Mouse (Mus musculus) embryonic facial prominence, embryonic 11.5 days (tissue): Measurements from ENCODE around the gene Cdh26. TPM values are rescaled to one million over a fixed set of nuclear protein-coding genes. Genes with fewer than 3 reads are reported as not detected.

ENCODE experiments used
- ATAC-seq: fragments of 200-750 bp; cut with Nextera tagmentation; replicated peaks from 2 replicates; pipeline ENCODE4 v1.8.0; 2017; ENCODE audit warnings: low read depth; ENCODE audit not compliant: insufficient number of reproducible peaks, low FRiP score, low TSS enrichment
- DNase-seq: peaks from one replicate; pipeline ENCODE4 v3.0.0-alpha.2; 2015; ENCODE audit warnings: low spot score
- H3K27ac ChIP-seq: fragments of 300-500 bp; sonication (generic); replicated peaks from 2 replicates; pipeline ENCODE4 v1.5.1; 2014; ENCODE audit warnings: mild to moderate bottlenecking, low read depth, low read length, control low read depth
- H3K27me3 ChIP-seq: fragments of 300-500 bp; sonication (generic); 2 replicates; pipeline ENCODE4 v1.6.1; 2014; ENCODE audit warnings: mild to moderate bottlenecking, low read length, moderate library complexity, mixed read lengths; ENCODE audit not compliant: control insufficient read depth, insufficient read depth
- H3K36me3 ChIP-seq: fragments of 300-500 bp; sonication (generic); replicated peaks from 2 replicates; pipeline ENCODE4 v1.6.1; 2014; ENCODE audit warnings: low read depth, mild to moderate bottlenecking, low read length, moderate library complexity, mixed read lengths; ENCODE audit not compliant: control insufficient read depth, insufficient read depth
- H3K4me1 ChIP-seq: fragments of 300-500 bp; sonication (generic); 2 replicates; pipeline ENCODE4 v1.6.1; 2014; ENCODE audit warnings: low read length, mixed read lengths; ENCODE audit not compliant: control insufficient read depth, insufficient read depth
- H3K4me2 ChIP-seq: fragments of 300-500 bp; sonication (generic); 2 replicates; pipeline ENCODE4 v1.6.1; 2014; ENCODE audit warnings: low read depth, mild to moderate bottlenecking, control low read depth, low read length, moderate library complexity
- H3K4me3 ChIP-seq: fragments of 300-500 bp; sonication (generic); 2 replicates; pipeline ENCODE4 v1.5.1; 2014; ENCODE audit warnings: low read depth, low read length, control low read depth
- H3K9ac ChIP-seq: fragments of 300-500 bp; sonication (generic); replicated peaks from 2 replicates; pipeline ENCODE4 v1.6.1; 2014; ENCODE audit warnings: mild to moderate bottlenecking, control low read depth, low read length
- H3K9me3 ChIP-seq: fragments of 300-500 bp; sonication (generic); replicated peaks from 2 replicates; pipeline ENCODE4 v1.6.1; 2016; ENCODE audit warnings: mild to moderate bottlenecking, low read length, inconsistent platforms, mixed read lengths; ENCODE audit not compliant: control insufficient read depth
- WGBS: fragments of 180-500 bp; shearing (Covaris S2); extraction: QIAGEN DNeasy Blood & Tissue Kit; methylation state at CpG from one replicate; pipeline ENCODE4 v1.1.7; 2014; 5-methylcytosine and 5-hydroxymethylcytosine counted together
- polyA plus RNA-seq: library from polyadenylated mRNA; unstranded; fragments of >200 nt; fragmentation: Nextera tagmentation; extraction: Ambion mirVana; gene quantifications from 2 replicates; pipeline ENCODE4 v1.2.1, GENCODE M21; 2014

Cdh26 gene
- polyA plus RNA-seq, 1 experiment from 2014 or later: 0.45 TPM

DNA sequence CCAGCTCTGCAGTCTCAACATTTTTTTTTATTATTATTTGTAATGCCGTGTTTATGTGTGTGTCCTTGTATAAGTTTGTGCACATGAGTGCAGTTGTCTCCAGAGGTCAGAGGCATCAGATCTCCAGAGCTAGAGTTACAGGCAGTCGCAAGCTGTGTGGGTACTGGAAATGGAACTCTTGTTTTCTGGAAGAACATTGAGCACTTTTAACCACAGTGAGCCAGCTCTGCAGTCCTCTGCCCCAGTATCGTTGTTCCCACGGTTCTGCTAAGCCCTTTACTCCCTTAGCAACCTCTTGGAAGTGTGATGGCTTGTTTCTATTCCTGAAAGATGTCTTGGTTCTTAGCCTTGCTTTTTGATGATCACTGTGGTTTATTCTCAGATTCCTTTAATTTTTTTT is 19.1 kb downstream of the Cdh26 start:
- H3K4me1 ChIP-seq: no peaks in the 10 kb centered on the region
- H3K9ac ChIP-seq: no peak overlapping the region
- DNase-seq (no peak), ATAC-seq (no peak)
- no peaks in the 10 kb centered on the region for H3K27me3 ChIP-seq
- no peaks in the 10 kb centered on the region for H3K9me3 ChIP-seq
- no peak overlapping the region for H3K4me3 ChIP-seq
- 82% methylated on average over 4 of the region's 4 CpGs for whole genome bisulfite sequencing
- H3K36me3 ChIP-seq: no peaks in the 10 kb centered on the region
- no peak overlapping the region for H3K27ac ChIP-seq
- H3K4me2 ChIP-seq: no peak overlapping the region

DNA sequence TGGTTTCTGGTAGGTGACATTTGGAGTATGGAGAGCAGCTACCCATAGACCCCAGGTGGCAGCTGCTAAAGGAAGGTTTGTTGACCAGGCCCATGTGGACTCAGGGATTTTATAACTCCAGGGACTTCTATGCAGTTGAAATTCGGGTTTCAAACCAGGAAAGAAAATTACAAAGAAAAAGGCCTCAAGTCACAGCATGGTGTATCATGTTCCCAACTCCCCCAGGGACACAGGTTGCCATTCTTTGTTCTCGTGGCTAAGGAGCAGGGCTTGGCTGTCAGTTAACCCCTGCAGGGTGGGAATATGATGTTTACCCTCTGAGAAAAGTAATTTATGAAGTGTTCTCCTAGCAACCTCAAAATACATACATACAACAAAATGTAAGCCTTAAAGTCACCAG is 19.9 kb downstream of the Cdh26 start:
- no peak for ATAC-seq

DNA sequence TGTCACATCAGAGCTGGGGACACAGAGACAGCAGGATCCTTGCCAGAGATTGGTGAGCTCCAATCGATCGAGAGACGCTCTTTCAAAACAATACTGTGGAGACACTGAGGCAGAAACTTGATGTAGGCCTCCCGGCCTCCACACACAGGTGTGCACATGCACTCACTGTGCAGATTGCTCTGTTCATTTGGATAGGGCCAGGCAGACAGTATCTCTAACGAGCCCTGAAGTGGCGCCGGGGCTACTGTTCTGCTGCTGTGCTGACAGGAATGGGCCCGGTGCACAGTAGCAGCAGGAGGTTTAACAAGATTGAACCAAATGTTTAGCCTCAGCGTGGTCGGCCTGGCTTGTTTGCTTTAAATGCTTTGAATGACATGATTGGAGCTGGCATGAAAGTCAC is 20.6 kb downstream of the Cdh26 start:
- WGBS: 65% methylated on average over 10 of the region's 10 CpGs

More for the DNA sequence above, 19.9 kb downstream of the Cdh26 start:
- Histone ChIP-seq H3K4me2 (no peak overlapping the region), H3K4me1 (peaks cover under 1% of the 10 kb centered on the region; the same call in 1 of the 2 replicates), H3K27me3 (no peaks in the 10 kb centered on the region), H3K36me3 (no peaks in the 10 kb centered on the region), H3K9ac (no peak overlapping the region), H3K27ac (no peak overlapping the region), H3K4me3 (no peak overlapping the region), H3K9me3 (no peaks in the 10 kb centered on the region)
- peak; percentile 30 for DNase-seq
- WGBS: 8% methylated on average over 2 of the region's 2 CpGs

DNA sequence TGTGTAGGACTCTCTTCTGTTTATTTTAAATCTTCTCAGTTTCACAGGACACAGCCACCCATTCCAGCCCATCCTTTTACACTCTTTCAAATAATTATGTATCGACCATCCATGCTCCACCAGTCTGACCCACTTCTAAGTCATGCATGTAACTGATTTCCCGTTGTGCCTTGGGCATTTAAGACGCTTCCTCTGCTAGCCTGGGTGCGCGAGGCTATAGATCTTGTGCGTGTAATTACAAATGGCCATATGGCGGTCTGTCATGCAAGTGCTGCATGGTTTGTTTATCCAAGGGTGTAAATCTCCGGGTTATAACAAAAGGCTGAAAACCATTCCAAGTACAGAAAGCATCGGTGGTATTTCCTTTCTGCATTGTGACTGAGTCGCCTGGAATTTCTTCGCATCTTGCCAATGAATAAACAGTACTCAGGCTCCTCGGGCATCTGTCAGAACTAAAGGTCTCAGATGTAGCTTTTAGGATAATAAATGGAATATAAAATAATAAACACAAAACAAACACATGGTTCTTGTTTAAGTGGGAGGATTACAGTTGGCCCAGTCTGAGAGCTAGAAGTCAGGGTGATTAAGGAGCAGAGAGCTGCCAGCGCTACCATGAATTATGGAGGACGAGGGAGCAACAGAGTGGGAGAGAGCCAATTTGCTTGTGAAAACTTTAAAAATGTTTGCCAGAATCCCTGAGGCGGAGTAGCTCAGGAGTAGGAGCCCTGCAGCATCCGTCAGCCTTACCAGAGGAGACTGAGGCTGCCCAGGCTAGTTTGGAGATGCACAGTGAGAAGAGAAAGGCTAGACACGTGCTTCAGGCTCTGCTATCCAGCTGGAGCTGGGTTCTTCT is 24.6 kb downstream of the Cdh26 start:
- H3K27ac ChIP-seq: peak overlapping the region; percentile 70
- H3K4me2 ChIP-seq: no peak overlapping the region
- DNase-seq (peak; percentile 60), ATAC-seq (peak; percentile 41)
- WGBS: 41% methylated on average over 17 of the region's 17 CpGs
- no peak overlapping the region for H3K4me3 ChIP-seq
- no peak overlapping the region for H3K9ac ChIP-seq
- H3K9me3 ChIP-seq: no peaks in the 10 kb centered on the region
- peaks cover 2% of the 10 kb centered on the region; the same call in 1 of the 2 replicates for H3K4me1 ChIP-seq
- H3K27me3 ChIP-seq: no peaks in the 10 kb centered on the region
- H3K36me3 ChIP-seq: no peaks in the 10 kb centered on the region

More for the DNA sequence above, 20.6 kb downstream of the Cdh26 start:
- Histone ChIP-seq H3K4me3 (no peak overlapping the region), H3K27ac (no peak overlapping the region), H3K9me3 (no peaks in the 10 kb centered on the region), H3K9ac (no peak overlapping the region), H3K4me1 (peaks cover 2% of the 10 kb centered on the region; the same call in 1 of the 2 replicates), H3K4me2 (no peak overlapping the region), H3K36me3 (no peaks in the 10 kb centered on the region), H3K27me3 (no peaks in the 10 kb centered on the region)
- ATAC-seq: no peak
- no peak for DNase-seq

DNA sequence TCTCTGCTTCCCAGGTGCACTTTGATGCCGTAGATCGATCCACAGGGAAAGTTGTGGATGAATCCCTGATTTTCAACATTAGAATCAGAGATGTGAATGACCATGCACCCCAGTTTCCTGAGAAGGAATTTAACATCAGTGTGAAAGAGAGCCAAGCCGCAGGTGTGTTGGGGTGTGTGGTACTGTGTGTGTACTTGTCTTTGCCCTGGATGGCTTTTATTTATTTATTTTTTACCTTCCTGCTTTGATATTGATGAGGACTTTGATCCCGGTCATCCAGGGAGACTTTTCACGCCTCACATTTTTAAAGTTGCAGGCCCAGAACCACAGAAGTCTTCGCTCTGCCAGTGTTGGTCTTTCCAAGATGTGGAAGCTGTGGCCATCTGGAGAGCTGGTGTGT is 27.1 kb downstream of the Cdh26 start:
- Histone ChIP-seq H3K27me3 (no peaks in the 10 kb centered on the region), H3K27ac (no peak overlapping the region), H3K4me3 (no peak overlapping the region), H3K36me3 (no peaks in the 10 kb centered on the region), H3K9ac (no peak overlapping the region), H3K9me3 (no peaks in the 10 kb centered on the region), H3K4me2 (no peak overlapping the region), H3K4me1 (peaks cover 2% of the 10 kb centered on the region; the same call in 1 of the 2 replicates)
- no peak for DNase-seq
- ATAC-seq: no peak
- 88% methylated on average over 6 of the region's 6 CpGs for WGBS

DNA sequence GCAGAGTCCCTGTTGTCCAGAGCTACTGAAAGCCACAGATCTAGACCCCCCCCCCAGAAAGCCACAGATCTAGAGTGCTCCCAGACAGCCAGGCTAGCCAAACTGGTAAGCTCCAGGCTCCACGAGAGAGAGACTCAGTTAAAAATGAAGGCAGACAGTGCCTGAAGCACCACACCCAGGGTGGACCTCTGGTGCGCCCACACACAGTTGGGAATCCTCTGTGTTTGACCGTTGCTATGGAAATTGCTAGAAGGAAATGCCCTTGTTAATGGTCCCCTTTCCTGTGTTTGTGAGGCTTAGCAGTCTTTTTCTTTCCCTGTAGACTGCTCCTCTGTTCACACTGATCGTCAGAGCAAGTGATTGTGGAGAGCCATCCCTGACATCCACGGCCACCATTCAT is 30.0 kb downstream of the Cdh26 start:
- Histone ChIP-seq H3K9ac (no peak overlapping the region), H3K4me2 (no peak overlapping the region), H3K27ac (no peak overlapping the region), H3K36me3 (no peaks in the 10 kb centered on the region), H3K4me1 (peaks cover under 1% of the 10 kb centered on the region; the same call in 1 of the 2 replicates), H3K27me3 (no peaks in the 10 kb centered on the region), H3K9me3 (no peaks in the 10 kb centered on the region), H3K4me3 (no peak overlapping the region)
- DNase-seq: no peak
- WGBS: 70% methylated on average over 5 of the region's 5 CpGs
- ATAC-seq: no peak

DNA sequence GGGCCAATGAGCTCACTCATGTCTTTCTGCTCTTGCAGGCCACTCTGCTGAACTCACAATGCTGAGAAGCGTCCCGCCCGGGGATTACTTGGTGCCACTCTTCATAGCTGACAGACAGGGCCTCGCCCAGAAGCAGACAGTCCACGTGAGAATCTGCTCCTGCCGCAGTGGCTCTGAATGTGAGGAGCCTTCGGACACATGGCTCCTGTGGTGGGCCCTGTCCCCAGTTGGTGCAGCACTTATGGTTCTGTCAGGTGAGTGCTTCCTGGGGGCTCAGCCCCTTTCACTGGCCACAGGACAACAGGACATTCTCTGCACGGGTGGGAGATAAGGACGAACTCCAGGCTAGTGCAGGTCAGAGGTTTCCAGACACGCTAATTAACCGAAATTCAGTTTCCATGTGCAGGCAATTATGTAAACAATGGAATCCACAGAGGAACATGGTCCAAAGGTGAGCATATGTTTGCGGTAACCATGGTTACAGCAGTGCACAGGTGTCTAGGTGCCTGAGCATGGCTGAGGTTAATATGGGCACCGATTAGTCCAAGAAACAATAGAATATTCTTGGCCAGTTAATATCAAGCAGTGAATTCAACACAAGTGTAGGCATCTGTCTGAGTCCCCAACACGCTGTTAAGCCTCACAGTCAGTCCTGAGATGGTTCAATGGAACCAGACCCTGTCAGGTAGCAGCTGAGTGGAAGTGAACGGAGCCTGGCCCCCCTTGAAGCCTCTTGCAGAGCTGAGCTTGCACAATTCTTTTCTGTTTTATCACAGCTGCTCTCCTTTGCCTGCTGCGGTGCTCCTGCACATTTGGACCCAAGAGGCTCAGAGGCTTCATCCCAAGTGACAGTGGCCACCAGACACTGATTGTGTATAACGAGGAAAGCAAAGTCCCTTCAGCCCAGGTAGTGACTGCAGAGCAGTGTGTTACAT is 41.5 kb downstream of the Cdh26 start:
- Histone ChIP-seq H3K27ac (no peak overlapping the region), H3K9me3 (no peaks in the 10 kb centered on the region), H3K36me3 (no peaks in the 10 kb centered on the region), H3K9ac (no peak overlapping the region), H3K27me3 (no peaks in the 10 kb centered on the region), H3K4me2 (no peak overlapping the region), H3K4me3 (no peak overlapping the region), H3K4me1 (no peaks in the 10 kb centered on the region)
- DNase-seq (no peak), ATAC-seq (no peak)
- 66% methylated on average over 17 of the region's 17 CpGs for WGBS
